Mouse (Mus musculus) cerebellum, adult 8-10 months (tissue): ENCODE results near the gene Olfml1.

Source experiments
- DNase-seq: peaks from one replicate; pipeline ENCODE4 v3.0.0; 2022

Gene Olfml1

DNA sequence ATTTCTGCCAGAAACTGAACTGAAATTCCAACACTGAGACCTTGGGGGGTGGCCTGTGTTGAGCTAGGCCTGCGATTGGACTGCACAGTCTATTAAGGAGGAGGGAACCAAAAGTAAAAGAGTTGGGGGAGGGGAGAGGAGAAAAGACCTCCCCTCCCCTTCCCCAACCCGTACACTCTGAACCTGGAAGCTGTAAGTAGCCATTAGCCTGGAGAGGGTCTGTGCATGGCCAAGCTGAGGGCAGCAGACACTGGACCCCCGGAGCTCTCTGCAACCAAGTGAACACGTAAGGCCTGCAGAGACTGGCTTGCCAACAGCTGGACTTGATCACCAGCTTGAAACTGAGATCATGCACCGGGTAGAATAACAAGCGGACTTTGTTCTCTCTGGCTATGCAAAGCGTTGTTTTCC lies at the start of gene Olfml1:
Gene Olfml1 (plus strand): TSS at position 186 of the 411 bp plus-strand sequence.
- no peak for DNase-seq

DNA sequence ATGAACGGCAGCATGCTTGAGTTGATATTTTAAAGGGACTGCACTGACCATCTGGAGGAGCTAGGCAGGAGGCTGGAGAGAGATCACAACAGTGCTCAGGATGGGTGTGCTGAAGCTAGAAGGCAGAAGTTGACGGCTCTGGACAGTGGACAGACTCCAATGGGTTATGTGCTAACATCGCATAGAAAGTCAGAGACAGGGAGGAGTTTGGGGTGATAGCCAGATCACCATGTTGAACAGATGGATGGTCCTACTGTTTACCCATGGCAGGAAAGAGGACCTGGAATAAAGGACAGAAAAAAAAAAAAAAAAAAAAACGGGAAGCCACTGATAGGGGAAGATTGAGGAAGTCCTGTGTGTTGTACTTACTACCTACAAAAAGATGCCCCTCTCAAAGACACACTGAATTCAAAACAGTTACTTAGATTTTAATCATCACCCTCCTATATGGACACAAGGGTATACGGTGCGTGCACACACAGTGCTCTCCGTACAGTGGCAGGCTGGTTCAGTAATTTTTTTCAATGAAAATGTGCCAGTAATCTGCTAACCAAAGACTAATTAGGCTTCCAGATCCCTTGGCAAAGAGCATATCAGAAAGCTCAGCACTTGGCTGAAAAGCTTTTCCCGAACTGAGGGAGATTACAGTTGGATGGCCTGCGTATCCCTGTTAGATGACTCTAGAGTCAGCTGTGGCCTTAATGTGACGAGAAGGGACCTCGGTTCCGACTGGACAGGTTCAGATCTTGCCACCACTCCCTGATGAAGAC lies 47.8 kb upstream of the Olfml1 start:
- DNase-seq = peak; percentile 53

GRCm38 (mm10) chr7:107521411-107521810 lies 45.8 kb upstream of the Olfml1 start:
- no peak for DNase-seq

- DNase-seq = peak; percentile 75
Observed at GRCm38 (mm10) chr7:107526299-107526698, 40.9 kb upstream of the Olfml1 start.

GRCm38 (mm10) chr7:107528169-107528772 lies 39.0 kb upstream of the Olfml1 start:
- DNase-seq = no peak

GRCm38 (mm10) chr7:107529364-107529763 lies 37.9 kb upstream of the Olfml1 start:
- no peak for DNase-seq

DNA sequence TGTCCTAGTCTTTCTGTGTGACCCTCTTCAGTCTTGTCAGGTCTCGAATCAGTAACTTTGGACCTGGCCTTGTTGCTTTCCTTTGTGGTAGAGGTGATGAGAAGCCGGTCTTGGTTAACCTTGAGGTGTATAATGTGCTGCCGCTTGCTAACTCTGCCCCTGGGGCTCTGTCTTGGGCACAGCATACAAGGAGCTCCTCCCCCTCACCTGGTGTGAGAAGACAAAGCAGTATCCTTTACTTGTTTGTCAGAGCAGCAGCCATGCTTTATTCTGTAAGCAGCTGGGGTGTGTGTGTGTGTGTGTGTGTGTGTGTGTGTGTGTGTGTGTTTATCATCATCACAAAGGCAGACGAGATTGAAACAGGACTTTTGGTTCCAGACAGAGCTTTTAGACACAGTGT lies 31.9 kb upstream of the Olfml1 start:
- no peak for DNase-seq

GRCm38 (mm10) chr7:107536516-107536915 lies 30.7 kb upstream of the Olfml1 start:
- DNase-seq = no peak

GRCm38 (mm10) chr7:107540034-107540433 lies 27.2 kb upstream of the Olfml1 start:
- DNase-seq = no peak

DNA sequence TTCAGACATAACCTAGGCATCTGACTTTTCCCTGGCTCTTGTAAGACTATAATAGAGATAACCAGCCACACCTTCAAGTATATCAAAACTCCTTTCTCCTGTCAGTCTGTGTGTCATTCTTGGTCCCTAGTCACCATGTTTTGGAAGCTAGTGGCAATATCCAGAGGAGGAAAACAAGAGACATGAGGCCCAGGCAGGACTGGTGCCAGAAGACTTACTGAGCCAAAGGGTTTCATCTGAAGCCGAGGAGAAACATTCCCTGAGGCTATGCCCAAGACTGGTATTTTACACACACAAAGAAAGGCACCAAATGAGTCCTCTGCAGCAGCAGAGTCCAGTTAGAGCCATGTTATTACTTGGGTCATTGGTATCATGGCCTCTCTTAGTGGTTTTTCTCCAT lies 22.2 kb upstream of the Olfml1 start:
- DNase-seq = no peak

DNA sequence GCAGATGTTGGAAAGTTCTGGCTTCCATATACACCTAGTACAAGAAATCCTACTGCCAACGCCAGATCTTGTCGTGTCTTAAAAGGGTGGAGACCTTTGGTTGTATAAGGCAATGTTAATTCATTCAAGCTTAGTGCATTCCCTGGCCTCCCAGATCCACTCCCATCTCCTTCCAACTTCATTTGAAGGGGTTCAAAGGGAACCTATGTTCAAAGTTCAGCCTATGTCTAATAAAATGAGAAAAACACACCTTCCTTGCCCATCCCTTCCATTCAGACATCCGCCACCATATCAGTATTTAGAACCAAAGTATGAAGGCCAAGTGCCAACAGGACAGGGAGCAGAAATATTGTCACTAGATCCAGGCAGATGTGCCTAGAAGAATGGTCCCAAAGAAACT lies 19.4 kb upstream of the Olfml1 start:
- DNase-seq = no peak

GRCm38 (mm10) chr7:107553461-107553860 lies 13.8 kb upstream of the Olfml1 start:
- DNase-seq = no peak

DNA sequence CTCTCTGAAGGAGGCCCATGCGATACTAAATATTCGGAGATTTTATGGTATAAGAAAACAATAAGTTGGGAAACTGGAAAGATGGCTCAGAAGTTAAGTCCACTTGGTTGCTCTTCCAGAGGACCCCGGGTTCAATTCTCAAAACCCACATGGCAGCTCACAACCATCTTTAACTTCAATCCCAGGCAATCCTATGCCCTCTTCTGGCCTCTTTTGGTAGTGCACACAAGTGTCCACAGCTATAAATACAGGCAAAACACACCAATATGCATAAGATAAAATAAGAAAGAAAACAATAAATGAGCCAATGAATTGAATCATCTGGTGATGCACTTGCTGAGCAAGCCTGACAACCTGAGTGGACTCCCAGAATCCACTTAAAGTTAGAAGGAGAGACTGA lies 11.3 kb upstream of the Olfml1 start:
- peak; percentile 43 for DNase-seq

GRCm38 (mm10) chr7:107560675-107561074 lies 6.6 kb upstream of the Olfml1 start:
- no peak for DNase-seq

GRCm38 (mm10) chr7:107561584-107561983 lies 5.7 kb upstream of the Olfml1 start:
- no peak for DNase-seq

DNA sequence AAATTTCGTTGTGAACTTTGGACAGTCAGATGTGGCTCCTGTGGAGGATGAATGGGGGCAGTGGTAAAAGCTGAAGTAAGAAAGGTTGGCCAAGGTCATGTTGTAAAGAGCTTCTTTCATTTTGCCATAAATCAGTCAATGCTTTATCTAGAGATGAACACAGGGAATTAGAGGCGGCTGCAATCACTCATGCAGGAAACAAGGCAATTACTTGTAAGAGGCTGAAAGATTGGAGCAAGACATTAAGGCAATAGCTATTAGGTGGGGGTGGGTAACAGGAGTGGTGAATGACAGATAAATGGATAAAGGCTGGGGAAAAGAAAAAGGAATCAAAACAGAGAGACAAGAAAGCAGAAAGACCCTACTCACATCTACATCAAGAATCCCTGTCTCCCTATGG lies 3.5 kb upstream of the Olfml1 start:
- DNase-seq = no peak

DNA sequence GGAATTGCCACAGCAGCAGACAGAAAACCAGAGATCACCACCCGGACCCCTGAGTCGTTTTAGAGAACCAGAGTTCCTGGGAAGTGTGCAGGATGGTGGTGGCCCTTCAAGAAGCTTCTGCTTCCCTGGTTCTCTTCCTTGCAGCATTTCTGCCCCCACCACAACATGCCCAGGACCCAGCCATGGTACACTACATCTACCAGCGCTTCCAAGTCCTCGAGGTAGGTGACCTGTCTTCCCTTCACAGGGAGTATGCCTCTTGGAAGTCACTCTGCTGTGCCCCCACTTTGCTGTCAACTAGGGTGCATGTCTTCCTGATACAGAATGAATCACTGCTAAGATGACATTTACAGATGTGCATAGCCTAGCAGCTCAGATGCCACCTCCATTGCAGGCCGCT lies 428 bp downstream of the Olfml1 start:
- no peak for DNase-seq

- no peak for DNase-seq
Observed at GRCm38 (mm10) chr7:107568971-107569370, 1.7 kb downstream of the Olfml1 start.

GRCm38 (mm10) chr7:107573856-107574255 lies 6.6 kb downstream of the Olfml1 start:
- DNase-seq = no peak

- no peak for DNase-seq
Observed at GRCm38 (mm10) chr7:107574276-107574675, 7.0 kb downstream of the Olfml1 start.

GRCm38 (mm10) chr7:107592641-107593040 lies 25.4 kb downstream of the Olfml1 start:
- DNase-seq = no peak

DNA sequence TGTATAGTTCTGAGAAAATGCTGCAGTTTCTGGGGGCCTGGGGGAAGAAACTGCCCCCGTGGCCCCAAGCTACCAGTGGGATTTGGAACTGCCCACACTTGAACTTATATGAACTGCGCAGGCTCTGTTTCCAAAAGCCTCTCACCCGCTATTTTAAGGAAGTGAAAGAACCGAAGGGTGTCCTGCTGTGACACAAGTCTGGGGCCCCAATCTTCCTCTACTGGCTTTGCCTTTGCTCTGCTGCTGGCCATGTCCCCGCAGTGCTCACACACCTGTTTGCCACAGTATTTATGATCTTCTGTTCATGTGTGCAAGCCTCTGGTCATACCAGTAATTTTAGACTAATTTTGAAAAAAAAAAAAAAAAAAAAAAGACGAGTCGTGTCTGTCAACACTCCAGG lies 26.7 kb downstream of the Olfml1 start:
- DNase-seq = no peak

- DNase-seq = peak; percentile 29
Observed at GRCm38 (mm10) chr7:107594325-107594856, 27.1 kb downstream of the Olfml1 start.

DNA sequence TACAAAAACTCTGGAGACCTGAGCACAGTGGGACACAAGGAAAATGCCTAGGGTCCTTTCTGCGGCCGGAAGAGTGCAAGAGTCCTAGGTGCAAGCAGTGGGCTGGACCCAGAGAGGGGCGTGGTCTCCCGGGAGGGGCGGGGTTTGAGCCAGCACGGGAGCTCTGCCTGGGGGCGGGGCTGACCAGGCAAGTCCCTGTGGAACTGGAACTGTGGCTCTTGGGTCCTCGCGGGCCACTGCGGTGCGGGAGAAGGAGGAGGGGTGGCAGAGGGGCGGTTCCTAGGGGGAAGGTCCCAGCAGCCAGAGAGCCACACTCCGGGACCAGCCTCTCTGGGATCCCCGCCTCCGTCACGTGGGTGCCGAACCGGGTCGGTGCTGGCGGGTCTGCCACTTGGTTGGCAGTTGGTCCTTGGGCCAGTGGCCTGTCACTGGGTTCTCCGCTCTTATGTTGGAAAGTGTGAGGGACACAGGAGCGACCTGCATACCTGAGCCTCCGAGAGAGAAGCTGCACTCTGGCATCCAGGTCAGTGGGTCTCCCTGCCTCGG lies 27.7 kb downstream of the Olfml1 start, which contains the start of gene Ppfibp2:
Gene Ppfibp2 (plus strand): TSS at position 351 of the 546 bp plus-strand sequence.
- peak; percentile 61 for DNase-seq
